Mouse (Mus musculus): Measurements from ENCODE around the gene Cyp4a12a. TPM values are rescaled to one million over a fixed set of nuclear protein-coding genes. Genes with fewer than 3 reads are reported as not detected.
"Not testable (repeated sequence)": the region's sequence is repeated elsewhere in the genome, so short reads cannot be mapped to it uniquely, and the experiment has no call there.

The Cyp4a12a gene
- not detected in 2 replicates for polyA plus RNA-seq (2016; fragmentation: Nextera tagmentation; extraction: Ambion mirVana)

- H3K27ac ChIP-seq; H3K36me3 ChIP-seq; H3K4me3 ChIP-seq; H3K27me3 ChIP-seq (ENCODE audit: insufficient read depth, poor library complexity, severe bottlenecking); H3K9me3 ChIP-seq; DNase-seq (ENCODE audit: low spot score); H3K4me1 ChIP-seq (replicated peaks): not testable (repeated sequence)
Observed at GRCm38 (mm10) chr4:115298746-115299145, at the start of gene Cyp4a12a. Gene Cyp4a12a (plus strand): TSS chr4:115299046.

- DNase-seq (ENCODE audit: low spot score) = not testable (repeated sequence)
- 83% methylated on average over 3 of the region's 4 CpGs for WGBS
Observed at GRCm38 (mm10) chr4:115264687-115265569, 33.9 kb upstream of the Cyp4a12a start.

GRCm38 (mm10) chr4:115278215-115278982 is 20.4 kb upstream of the Cyp4a12a start:
- H3K9me3 ChIP-seq; DNase-seq (ENCODE audit: low spot score); H3K27me3 ChIP-seq (ENCODE audit: insufficient read depth, poor library complexity, severe bottlenecking); H3K36me3 ChIP-seq; H3K27ac ChIP-seq; H3K4me3 ChIP-seq; H3K4me1 ChIP-seq (replicated peaks): not testable (repeated sequence)
- 95% methylated on average over 2 of the region's 3 CpGs for WGBS

More at GRCm38 (mm10) chr4:115264687-115265569, 33.9 kb upstream of the Cyp4a12a start:
- H3K36me3 ChIP-seq; H3K27ac ChIP-seq; H3K27me3 ChIP-seq (ENCODE audit: insufficient read depth, poor library complexity, severe bottlenecking); H3K4me3 ChIP-seq; H3K4me1 ChIP-seq (replicated peaks); H3K9me3 ChIP-seq: not testable (repeated sequence)

- Histone ChIP-seq H3K27me3 (ENCODE audit: insufficient read depth, poor library complexity, severe bottlenecking) (no peaks in the 10 kb centered on the region), H3K36me3 (no peaks in the 10 kb centered on the region), H3K9me3 (no peaks in the 10 kb centered on the region), H3K4me3 (peak overlapping the region; percentile 57), H3K27ac (peak overlapping the region; percentile 74; the same call in 1 of the 2 replicates), H3K4me1 (replicated peaks) (peaks cover 8% of the 10 kb centered on the region)
- no peak for DNase-seq (ENCODE audit: low spot score)
Observed at GRCm38 (mm10) chr4:115280342-115280741, 18.5 kb upstream of the Cyp4a12a start.

GRCm38 (mm10) chr4:115280779-115281178 is 18.1 kb upstream of the Cyp4a12a start:
- WGBS = 15% methylated on average over 10 of the region's 10 CpGs

GRCm38 (mm10) chr4:115281231-115281767 is 17.5 kb upstream of the Cyp4a12a start:
- DNase-seq (ENCODE audit: low spot score) = peak; percentile 38
- not testable (repeated sequence) for H3K36me3 ChIP-seq; H3K27me3 ChIP-seq (ENCODE audit: insufficient read depth, poor library complexity, severe bottlenecking); H3K9me3 ChIP-seq; H3K4me1 ChIP-seq (replicated peaks)
- Histone ChIP-seq H3K27ac (peak overlapping the region; percentile 74; the same call in 1 of the 2 replicates), H3K4me3 (peak overlapping the region; percentile 57)
- 8% methylated on average over 23 of the region's 23 CpGs for WGBS

More at GRCm38 (mm10) chr4:115280779-115281178, 18.1 kb upstream of the Cyp4a12a start:
- not testable (repeated sequence) for H3K27me3 ChIP-seq (ENCODE audit: insufficient read depth, poor library complexity, severe bottlenecking); H3K9me3 ChIP-seq; H3K36me3 ChIP-seq; H3K4me1 ChIP-seq (replicated peaks)
- peak; percentile 11 for DNase-seq (ENCODE audit: low spot score)
- peak overlapping the region; percentile 74 for H3K27ac ChIP-seq
- H3K4me3 ChIP-seq = peak overlapping the region; percentile 57

GRCm38 (mm10) chr4:115325722-115326121 is 26.9 kb downstream of the Cyp4a12a start:
- H3K9me3 ChIP-seq; H3K4me1 ChIP-seq (replicated peaks); H3K36me3 ChIP-seq; H3K4me3 ChIP-seq; DNase-seq (ENCODE audit: low spot score); H3K27ac ChIP-seq; H3K27me3 ChIP-seq (ENCODE audit: insufficient read depth, poor library complexity, severe bottlenecking): not testable (repeated sequence)

- not testable (repeated sequence) for H3K4me1 ChIP-seq (replicated peaks); DNase-seq (ENCODE audit: low spot score); H3K9me3 ChIP-seq; H3K36me3 ChIP-seq; H3K27ac ChIP-seq; H3K27me3 ChIP-seq (ENCODE audit: insufficient read depth, poor library complexity, severe bottlenecking); H3K4me3 ChIP-seq
- 87% methylated on average over 3 of the region's 3 CpGs for WGBS
Observed at GRCm38 (mm10) chr4:115365624-115366023, 66.8 kb downstream of the Cyp4a12a start.

GRCm38 (mm10) chr4:115368067-115368466 is 69.2 kb downstream of the Cyp4a12a start:
- not testable (repeated sequence) for H3K4me1 ChIP-seq (replicated peaks); H3K36me3 ChIP-seq; H3K27me3 ChIP-seq (ENCODE audit: insufficient read depth, poor library complexity, severe bottlenecking); H3K27ac ChIP-seq; DNase-seq (ENCODE audit: low spot score); H3K9me3 ChIP-seq; H3K4me3 ChIP-seq

Other genes starting within 250 kb of the Cyp4a12a start
- 3.2 and 4.7 TPM in 2 replicates for gene Tal1, start 242.6 kb upstream of the Cyp4a12a start, polyA plus RNA-seq (2016; fragmentation: Nextera tagmentation; extraction: Ambion mirVana)
- 8.1 and 12.5 TPM in 2 replicates for gene Pdzk1ip1, start 210.3 kb upstream of the Cyp4a12a start, polyA plus RNA-seq (2016; fragmentation: Nextera tagmentation; extraction: Ambion mirVana)
- gene Cyp4x1, start 164.8 kb upstream of the Cyp4a12a start, polyA plus RNA-seq (2016; fragmentation: Nextera tagmentation; extraction: Ambion mirVana) = 0.40 and 0.82 TPM in 2 replicates
- not detected in 2 replicates for gene Cyp4a29, start 57.0 kb upstream of the Cyp4a12a start, polyA plus RNA-seq (2016; fragmentation: Nextera tagmentation; extraction: Ambion mirVana)
- gene Cyp4a12b, start 112.6 kb downstream of the Cyp4a12a start, polyA plus RNA-seq (2016; fragmentation: Nextera tagmentation; extraction: Ambion mirVana) = not detected in 2 replicates
- not detected in 2 replicates for gene Cyp4a30b, start 153.6 kb downstream of the Cyp4a12a start, polyA plus RNA-seq (2016; fragmentation: Nextera tagmentation; extraction: Ambion mirVana)
- not detected in 2 replicates for gene Cyp4a14, start 197.1 kb downstream of the Cyp4a12a start, polyA plus RNA-seq (2016; fragmentation: Nextera tagmentation; extraction: Ambion mirVana)
- not detected in 2 replicates for gene Cyp4a10, start 219.2 kb downstream of the Cyp4a12a start, polyA plus RNA-seq (2016; fragmentation: Nextera tagmentation; extraction: Ambion mirVana)

All from hindbrain, embryonic 10.5 days (tissue).